Mouse (Mus musculus) midbrain, postnatal 0 days (tissue): ENCODE data around the gene Klrb1. TPM values are rescaled to one million over a fixed set of nuclear protein-coding genes. Genes with fewer than 3 reads are reported as not detected.
"Not testable (repeated sequence)": the region's sequence is repeated elsewhere in the genome, so short reads cannot be mapped to it uniquely, and the experiment has no call there.

Source experiments
- ATAC-seq: fragments of 200-750 bp; cut with Nextera tagmentation; 2 replicates; pipeline ENCODE4 v1.8.0; 2017; ENCODE audit warnings: moderate number of reproducible peaks, mild to moderate bottlenecking, moderate TSS enrichment, moderate library complexity; ENCODE audit not compliant: low FRiP score
- DNase-seq: peaks from one replicate; pipeline ENCODE4 v3.0.0-alpha.2; 2015; ENCODE audit warnings: low spot score
- H3K27ac ChIP-seq: fragments of 300-500 bp; sonication (generic); 2 replicates; pipeline ENCODE4 v1.5.1; 2014; ENCODE audit warnings: low read depth, mild to moderate bottlenecking, low read length, mixed read lengths
- H3K27me3 ChIP-seq: fragments of 300-500 bp; sonication (generic); 2 replicates; pipeline ENCODE4 v1.6.1; 2014; ENCODE audit warnings: low read length, control low read depth, mixed read lengths; ENCODE audit not compliant: insufficient read depth
- H3K36me3 ChIP-seq: fragments of 300-500 bp; sonication (generic); 2 replicates; pipeline ENCODE4 v1.6.1; 2014; ENCODE audit warnings: low read length, control low read depth, mixed read lengths; ENCODE audit not compliant: insufficient read depth
- H3K4me1 ChIP-seq: fragments of 300-500 bp; sonication (generic); 2 replicates; pipeline ENCODE4 v1.6.1; 2014; ENCODE audit warnings: mild to moderate bottlenecking, control low read depth, antibody characterized with exemption, low read length, mixed read lengths; ENCODE audit not compliant: insufficient read depth
- H3K4me2 ChIP-seq: fragments of 300-500 bp; sonication (generic); 2 replicates; pipeline ENCODE4 v1.6.1; 2014; ENCODE audit warnings: low read depth, mild to moderate bottlenecking, low read length, mixed read lengths; ENCODE audit not compliant: poor library complexity, severe bottlenecking
- H3K4me3 ChIP-seq: fragments of 300-500 bp; sonication (generic); 2 replicates; pipeline ENCODE4 v1.5.1; 2014; ENCODE audit warnings: low read depth, mild to moderate bottlenecking, low read length, moderate library complexity
- H3K9ac ChIP-seq: fragments of 300-500 bp; sonication (generic); replicated peaks from 2 replicates; pipeline ENCODE4 v1.6.1; 2014; ENCODE audit warnings: mild to moderate bottlenecking, low read length, moderate library complexity, mixed read lengths; ENCODE audit not compliant: poor library complexity, severe bottlenecking
- H3K9me3 ChIP-seq: fragments of 300-500 bp; sonication (generic); 2 replicates; pipeline ENCODE4 v1.6.1; 2016; ENCODE audit warnings: low read length, control low read depth
- CTCF ChIP-seq: IDR thresholded peaks from 2 replicates; pipeline ENCODE4 v1.5.1; 2016; ENCODE audit warnings: antibody characterized with exemption, mild to moderate bottlenecking
- WGBS: fragments of 180-500 bp; shearing (Covaris S2); extraction: QIAGEN DNeasy Blood & Tissue Kit; methylation state at CpG from one replicate; pipeline ENCODE4 v1.1.7; 2014; 5-methylcytosine and 5-hydroxymethylcytosine counted together
- polyA plus RNA-seq: library from polyadenylated mRNA; unstranded; fragments of >200 nt; fragmentation: Nextera tagmentation; extraction: Ambion mirVana; gene quantifications from 2 replicates; pipeline ENCODE4 v1.2.1, GENCODE M21; 2015
- total RNA-seq: library from RNA; depleted of rRNA; stranded (reverse); fragments of >200 nt; gene quantifications from 2 replicates; pipeline ENCODE4 v1.2.3, GENCODE M21; 2014; rRNA removed

The Klrb1 gene
- total RNA-seq (2.3 TPM in 1 of 2 replicates, not detected in the other), polyA plus RNA-seq (2.6 and 3.0 TPM in 2 replicates)

GRCm38 (mm10) chr6:128722959-128723358 is at the start of gene Klrb1:
TSS of gene Klrb1 (minus strand) at chr6:128723059.
- TF ChIP-seq CTCF = no peak
- Histone ChIP-seq H3K4me2 (no peak within 1 kb of the TSS), H3K9ac (no peak within 1 kb of the TSS), H3K9me3 (no peaks in the 10 kb centered on the region), H3K27me3 (no peaks in the 10 kb centered on the region), H3K36me3 (no peaks in the 10 kb centered on the region), H3K4me3 (no peak within 1 kb of the TSS), H3K4me1 (no peaks in the 10 kb centered on the region), H3K27ac (no peak within 1 kb of the TSS)
- no peak for DNase-seq
- 86% methylated on average over 4 of the region's 4 CpGs for WGBS
- ATAC-seq = no peak

GRCm38 (mm10) chr6:128769481-128770253 is 46.8 kb upstream of the Klrb1 start:
- 76% methylated on average over 10 of the region's 10 CpGs for WGBS
- H3K9me3 ChIP-seq = no peaks in the 10 kb centered on the region
- H3K27ac ChIP-seq = peak overlapping the region; percentile 43; the same call in 1 of the 2 replicates
- H3K4me3 ChIP-seq = no peak overlapping the region
- H3K9ac ChIP-seq = no peak overlapping the region; the same call in 1 of the 2 replicates
- DNase-seq (no peak), ATAC-seq (no peak)
- no peak for TF ChIP-seq CTCF
- no peak overlapping the region for H3K4me2 ChIP-seq
- no peaks in the 10 kb centered on the region for H3K4me1 ChIP-seq
- H3K27me3 ChIP-seq = no peaks in the 10 kb centered on the region
- H3K36me3 ChIP-seq = no peaks in the 10 kb centered on the region

- no peak for TF ChIP-seq CTCF
- H3K4me2 ChIP-seq = no peak overlapping the region
- no peak overlapping the region for H3K27ac ChIP-seq
- ATAC-seq = no peak
- no peaks in the 10 kb centered on the region for H3K9me3 ChIP-seq
- H3K36me3 ChIP-seq = no peaks in the 10 kb centered on the region
- 73% methylated on average over 4 of the region's 4 CpGs for WGBS
- H3K9ac ChIP-seq = no peak overlapping the region
- H3K27me3 ChIP-seq = no peaks in the 10 kb centered on the region
- no peak overlapping the region for H3K4me3 ChIP-seq
- H3K4me1 ChIP-seq = no peaks in the 10 kb centered on the region
- DNase-seq = no peak
These were observed 45.2 kb upstream of the Klrb1 start for GRCm38 (mm10) chr6:128768047-128768446.

GRCm38 (mm10) chr6:128766486-128767254 is 43.8 kb upstream of the Klrb1 start:
- H3K9me3 ChIP-seq, H3K4me3 ChIP-seq, H3K4me1 ChIP-seq, H3K27me3 ChIP-seq, H3K36me3 ChIP-seq, H3K4me2 ChIP-seq, H3K9ac ChIP-seq: not testable (repeated sequence)
- DNase-seq = peak; percentile 77
- 59% methylated on average over 6 of the region's 6 CpGs for WGBS
- ATAC-seq = 0 out of 2 replicates have a peak, but pooled peaks have one; percentile 31
- peak; percentile 75 for TF ChIP-seq CTCF
- H3K27ac ChIP-seq = peak overlapping the region; percentile 19; the same call in 1 of the 2 replicates

- no peak for TF ChIP-seq CTCF
- no peak overlapping the region for H3K4me2 ChIP-seq
- H3K9me3 ChIP-seq = no peaks in the 10 kb centered on the region
- ATAC-seq = no peak
- 73% methylated on average over 1 of the region's 1 CpGs for WGBS
- H3K36me3 ChIP-seq = no peaks in the 10 kb centered on the region
- H3K4me1 ChIP-seq = no peaks in the 10 kb centered on the region
- no peak for DNase-seq
- no peak overlapping the region for H3K9ac ChIP-seq
- H3K27ac ChIP-seq = no peak overlapping the region
- H3K27me3 ChIP-seq = no peaks in the 10 kb centered on the region
- no peak overlapping the region for H3K4me3 ChIP-seq
These were observed 42.4 kb upstream of the Klrb1 start for GRCm38 (mm10) chr6:128765211-128765610.

GRCm38 (mm10) chr6:128764598-128764997 is 41.7 kb upstream of the Klrb1 start:
- no peak overlapping the region for H3K9ac ChIP-seq
- peak overlapping the region; percentile 37 for H3K4me3 ChIP-seq
- no peaks in the 10 kb centered on the region for H3K36me3 ChIP-seq
- peak overlapping the region; percentile 70 for H3K27ac ChIP-seq
- no peaks in the 10 kb centered on the region for H3K9me3 ChIP-seq
- ATAC-seq (no peak), DNase-seq (no peak)
- no peak for TF ChIP-seq CTCF
- peak overlapping the region; percentile 41 for H3K4me2 ChIP-seq
- H3K4me1 ChIP-seq = no peaks in the 10 kb centered on the region
- no peaks in the 10 kb centered on the region for H3K27me3 ChIP-seq
- 10% methylated on average over 5 of the region's 5 CpGs for WGBS
